Mouse (Mus musculus): ENCODE measurements around the gene Col1a2. TPM values are rescaled to one million over a fixed set of nuclear protein-coding genes. Genes with fewer than 3 reads are reported as not detected.

The Col1a2 gene
- 10 to 100 TPM; 54.7 to 63.2 TPM for total RNA-seq (2021)
- long read RNA-seq, experiment 1, partial matches to known transcripts: 8 of 11 reads
- long read RNA-seq, experiment 1, other reads (novel, unspliced or antisense): 3 of 11 reads
- long read RNA-seq, experiment 2, partial matches to known transcripts: 11 of 11 reads
- long read RNA-seq, experiment 2, other reads (novel, unspliced or antisense): 0 of 11 reads

- no peak for DNase-seq
Measured at GRCm38 (mm10) chr6:4504603-4505131, at the start of gene Col1a2. TSS of gene Col1a2 (plus strand) at chr6:4504814.

DNA sequence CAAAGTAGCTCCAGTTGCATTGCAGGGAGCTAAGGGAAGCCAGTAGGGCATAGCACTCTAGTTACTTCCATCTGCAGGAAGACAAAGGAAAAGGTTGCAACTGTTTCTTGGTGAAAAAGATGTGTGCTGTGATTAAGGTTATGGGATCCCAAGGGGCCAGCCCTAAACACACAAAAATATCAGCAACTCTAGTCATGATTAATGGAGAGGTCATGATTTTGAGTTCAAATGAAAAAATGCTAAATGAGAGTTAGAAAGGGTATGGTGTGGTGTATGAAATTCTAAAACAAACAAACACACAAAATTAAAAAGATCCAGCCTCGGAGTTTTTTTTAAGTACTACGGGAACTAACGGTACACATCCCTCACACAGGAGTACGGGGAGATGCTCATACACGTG lies 49.1 kb upstream of the Col1a2 start:
- no peak for DNase-seq

- DNase-seq: peak; percentile 9 to 30
Measured at GRCm38 (mm10) chr6:4455961-4456617, 48.5 kb upstream of the Col1a2 start.

DNA sequence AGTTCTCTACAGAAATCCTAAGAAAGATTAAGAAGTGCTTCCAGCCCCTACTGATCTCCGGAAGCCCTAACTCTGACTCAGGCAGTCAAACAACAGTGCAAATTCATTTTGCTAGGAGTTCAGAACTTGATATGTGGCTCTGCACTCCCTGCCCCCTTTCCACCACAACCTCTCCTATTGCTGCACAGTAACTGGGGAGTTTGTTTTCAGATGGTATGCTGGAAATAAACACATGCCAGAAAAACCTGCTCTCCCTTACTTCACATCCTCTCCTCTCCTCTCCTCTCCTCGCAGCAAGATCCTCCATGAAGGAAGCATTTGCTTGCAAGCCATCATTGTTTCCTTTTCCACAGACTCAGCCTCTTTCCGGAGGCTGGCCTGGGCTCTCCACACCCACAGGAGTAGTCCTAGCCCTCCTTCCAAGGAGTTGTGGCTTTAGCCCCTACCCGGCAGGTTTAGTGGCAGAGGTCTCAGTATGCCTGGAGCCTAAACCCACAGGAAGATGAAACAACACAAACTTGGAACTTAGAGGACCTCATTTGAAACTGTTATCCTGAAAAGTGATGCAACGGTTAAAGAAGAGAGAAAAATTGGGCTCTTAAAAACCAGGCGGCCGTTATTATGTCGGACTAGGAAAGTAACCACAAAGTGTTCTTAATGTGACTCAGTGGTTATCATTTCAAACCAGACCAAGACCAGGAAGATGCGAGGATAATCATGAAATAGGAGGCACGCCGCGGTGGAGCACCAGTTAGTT lies 47.7 kb upstream of the Col1a2 start:
- DNase-seq: peak; percentile 45 to 60

DNA sequence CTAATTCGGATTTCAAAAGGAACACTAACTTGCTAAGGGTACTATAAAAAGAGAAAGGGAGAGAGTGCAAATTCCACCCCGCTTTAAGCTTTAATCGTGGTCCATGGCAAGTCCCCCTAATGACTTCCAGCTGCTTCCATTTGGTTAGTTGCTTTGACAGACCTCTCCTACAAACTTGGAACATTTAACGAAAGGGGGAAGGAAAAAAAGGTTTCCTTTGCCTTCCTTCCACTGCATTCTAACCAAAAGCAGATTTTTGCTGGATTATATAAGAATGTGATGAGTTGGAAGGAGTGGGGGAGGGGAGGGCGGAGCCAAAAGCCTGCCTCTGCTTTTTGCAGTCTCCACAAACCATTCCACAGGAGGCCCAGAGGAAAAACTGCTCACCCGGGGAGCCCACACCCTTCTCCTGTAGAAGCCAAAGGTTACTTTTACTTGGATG lies 47.0 kb upstream of the Col1a2 start:
- DNase-seq: peak; percentile 59 to 75

- DNase-seq: no peak
Measured at GRCm38 (mm10) chr6:4465320-4465719, 39.3 kb upstream of the Col1a2 start.

- DNase-seq: no peak
Measured at GRCm38 (mm10) chr6:4483577-4483936, 21.1 kb upstream of the Col1a2 start.

DNA sequence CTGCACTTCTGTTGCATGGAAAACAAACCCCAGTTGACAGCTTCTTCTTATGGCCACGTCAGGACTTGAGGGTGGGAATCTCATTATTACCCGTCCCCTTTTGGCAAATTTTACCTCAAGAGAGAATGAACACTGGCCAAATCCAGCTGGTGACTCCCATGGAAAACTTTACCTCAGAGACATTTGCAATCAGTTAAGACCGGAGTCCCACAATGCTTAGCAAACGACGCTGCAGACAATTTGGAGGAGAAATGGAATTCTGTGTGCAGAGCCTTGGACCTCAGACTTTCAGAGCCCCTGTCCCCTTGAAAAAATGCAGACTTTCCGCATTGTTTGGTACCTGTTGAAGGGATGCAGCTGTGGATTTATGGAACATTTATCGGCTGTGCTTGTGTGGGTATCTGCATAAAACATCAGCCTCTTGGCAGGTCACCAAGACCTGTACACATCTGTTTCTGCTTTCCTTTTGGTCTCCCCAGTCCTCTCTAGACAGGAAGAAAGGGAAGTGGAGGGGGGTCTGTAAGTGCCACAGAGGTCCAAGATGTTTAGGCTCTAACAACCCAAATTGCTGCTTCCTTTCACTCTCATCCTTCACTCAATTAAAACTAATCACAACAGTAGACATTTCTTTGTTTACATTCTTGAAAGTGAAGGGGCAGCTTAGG lies 20.5 kb upstream of the Col1a2 start:
- peak; percentile 50 to 65 for DNase-seq

DNA sequence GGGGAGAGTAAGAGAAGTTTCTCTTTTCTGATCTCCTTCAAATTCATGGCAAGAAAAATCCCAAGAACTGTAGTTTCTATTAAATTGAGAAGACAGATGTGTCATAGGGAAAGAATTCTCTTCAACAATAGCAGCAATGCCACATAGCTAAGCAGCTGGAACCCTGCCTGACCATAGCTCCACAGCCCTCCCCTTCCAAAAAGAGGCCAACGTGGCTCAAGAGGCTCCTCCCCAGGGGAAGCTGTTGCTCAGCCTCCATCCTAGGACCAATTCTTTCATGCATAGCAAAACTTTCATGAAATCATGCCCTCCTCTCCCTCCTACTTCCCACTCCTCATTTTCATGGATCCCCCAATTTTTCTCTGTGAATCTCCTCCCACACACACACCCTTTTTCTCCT lies 16.3 kb upstream of the Col1a2 start:
- DNase-seq: peak; percentile 76 to 84

GRCm38 (mm10) chr6:4488966-4489365 lies 15.6 kb upstream of the Col1a2 start:
- no peak for DNase-seq

DNA sequence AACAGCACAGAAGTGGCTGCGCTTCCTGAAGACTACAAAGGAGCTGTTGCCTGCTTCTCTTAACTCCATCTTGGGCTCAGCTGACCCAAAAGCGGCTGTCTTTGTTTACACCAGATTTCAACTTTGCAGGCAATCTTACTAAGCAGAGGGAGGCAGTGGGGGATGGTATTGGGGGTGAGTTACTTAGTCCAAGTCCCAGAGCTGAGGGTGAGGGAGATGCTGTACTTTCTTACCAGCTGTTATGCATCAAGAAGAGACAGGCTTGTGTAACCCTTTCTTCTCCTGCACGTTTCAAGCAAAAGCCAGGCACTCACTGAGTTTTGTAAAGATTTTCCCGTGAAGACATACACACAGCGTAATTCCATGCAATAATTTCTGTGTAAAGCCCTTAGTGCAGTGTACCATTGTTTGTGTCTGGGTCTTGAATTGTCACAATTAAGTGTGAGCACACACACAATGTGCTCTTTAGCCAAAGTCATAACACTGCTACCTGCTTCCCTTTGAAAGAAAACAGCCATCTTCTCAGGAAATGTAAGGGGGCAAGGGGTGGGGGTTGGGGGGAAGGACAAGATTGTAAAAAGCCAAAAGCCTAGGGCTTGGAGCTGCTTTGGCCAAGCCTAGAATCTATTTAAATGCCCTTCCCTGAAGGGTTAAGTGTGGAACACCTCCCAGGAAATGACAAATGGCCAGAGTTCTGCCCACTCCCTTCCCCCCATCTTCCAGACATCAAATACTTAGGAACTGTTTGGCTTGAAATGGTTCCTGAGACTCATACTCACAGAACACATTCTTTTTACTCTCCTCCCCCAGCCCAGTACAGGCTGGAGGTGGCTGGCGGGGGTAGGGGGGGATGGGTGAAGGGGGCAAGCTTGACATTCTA lies 15.0 kb upstream of the Col1a2 start:
- DNase-seq: peak; percentile 79 to 87

GRCm38 (mm10) chr6:4493666-4494065 lies 10.9 kb upstream of the Col1a2 start:
- no peak for DNase-seq

GRCm38 (mm10) chr6:4496428-4496827 lies 8.2 kb upstream of the Col1a2 start:
- DNase-seq: no peak

DNA sequence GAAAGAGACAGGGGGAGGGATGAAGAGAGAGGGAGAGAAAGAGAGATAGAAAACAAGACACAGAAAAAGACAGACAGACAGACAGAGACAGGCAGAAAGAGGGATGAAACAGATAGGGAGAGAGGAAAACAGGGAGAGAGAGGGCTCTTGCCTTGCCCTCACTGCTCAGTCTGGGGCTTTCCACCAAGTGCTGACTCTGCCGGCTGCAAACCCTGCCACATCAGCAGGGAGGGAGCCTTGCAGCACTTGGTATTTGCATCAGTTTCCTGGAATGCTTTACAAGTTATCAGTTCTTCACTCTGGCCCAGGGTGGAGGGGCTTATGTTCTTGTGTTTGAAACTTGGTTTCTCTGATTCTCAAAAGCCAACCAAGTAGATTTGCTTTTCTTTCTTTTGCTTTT lies 1.5 kb upstream of the Col1a2 start:
- DNase-seq: peak in 1 of 2 experiments; percentile 38

DNA sequence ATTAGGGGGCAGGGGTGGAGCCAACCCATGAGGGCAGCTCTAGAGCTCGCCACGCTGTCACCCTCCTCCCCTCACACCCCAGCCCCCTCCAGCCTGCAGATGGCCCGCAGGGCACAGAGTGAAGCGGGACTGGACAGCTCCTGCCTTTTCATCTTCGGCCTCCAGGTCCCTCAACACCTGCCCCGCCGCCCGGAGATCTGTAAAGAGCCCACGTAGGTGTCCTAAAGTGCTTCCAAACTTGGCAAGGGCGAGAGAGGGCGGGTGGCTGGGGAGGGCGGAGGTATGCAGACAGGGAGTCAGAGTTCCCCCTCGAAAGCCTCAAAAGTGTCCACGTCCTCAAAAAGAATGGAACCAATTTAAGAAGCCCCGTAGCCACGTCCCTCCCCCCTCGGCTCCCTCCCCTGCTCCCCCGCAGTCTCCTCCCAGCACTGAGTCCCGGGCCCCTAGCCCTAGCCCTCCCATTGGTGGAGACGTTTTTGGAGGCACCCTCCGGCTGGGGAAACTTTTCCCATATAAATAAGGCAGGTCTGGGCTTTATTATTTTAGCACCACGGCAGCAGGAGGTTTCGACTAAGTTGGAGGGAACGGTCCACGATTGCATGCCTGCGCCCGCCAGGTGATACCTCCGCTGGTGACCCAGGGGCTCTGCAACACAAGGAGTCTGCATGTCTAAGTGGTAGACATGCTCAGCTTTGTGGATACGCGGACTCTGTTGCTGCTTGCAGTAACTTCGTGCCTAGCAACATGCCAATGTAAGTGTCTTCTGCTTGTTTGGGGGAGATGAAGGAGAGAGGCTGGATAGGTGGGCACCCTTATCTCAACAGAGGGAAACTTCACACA lies 764 bp downstream of the Col1a2 start:
- DNase-seq: peak; percentile 76 to 84

- DNase-seq: peak; percentile 55 to 75
Measured at GRCm38 (mm10) chr6:4506106-4506505, 1.5 kb downstream of the Col1a2 start.

DNA sequence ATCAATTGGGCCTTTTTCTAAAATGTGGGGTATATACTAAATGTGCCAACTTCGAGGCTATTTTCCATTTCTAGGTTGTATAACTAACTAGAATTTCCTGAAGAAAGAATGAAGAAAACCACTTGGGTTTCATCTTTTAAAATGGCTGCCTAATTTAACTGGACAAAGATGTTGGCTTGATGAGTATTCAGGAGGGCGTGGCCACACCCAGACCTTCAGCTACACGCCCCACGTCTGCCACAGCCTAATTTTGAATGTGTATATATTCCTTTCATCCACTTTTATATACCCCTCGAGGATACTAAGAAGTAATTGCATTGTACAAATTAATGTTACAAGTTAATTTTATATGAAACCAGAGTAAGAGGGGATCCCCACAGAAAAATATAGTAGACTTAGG lies 2.2 kb downstream of the Col1a2 start:
- no peak for DNase-seq

DNA sequence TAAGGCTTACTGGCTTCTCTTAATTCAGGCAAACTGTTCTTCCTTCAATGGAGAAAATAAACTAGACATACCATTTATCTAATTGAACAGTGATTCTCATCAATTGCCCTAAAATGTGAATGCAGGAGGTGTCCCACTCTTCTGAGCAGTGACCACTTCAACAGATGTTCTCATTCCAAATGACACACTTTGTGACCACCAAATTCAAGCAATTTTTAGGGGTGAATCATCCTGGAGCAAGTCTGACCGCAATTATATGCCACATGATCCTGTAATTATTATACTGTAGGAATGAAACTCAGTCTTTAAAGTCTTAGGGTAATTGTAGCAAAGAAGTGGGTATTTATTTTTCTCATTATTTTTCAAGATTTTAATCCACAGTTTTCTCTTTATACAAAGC lies 2.7 kb downstream of the Col1a2 start:
- DNase-seq: no peak

DNA sequence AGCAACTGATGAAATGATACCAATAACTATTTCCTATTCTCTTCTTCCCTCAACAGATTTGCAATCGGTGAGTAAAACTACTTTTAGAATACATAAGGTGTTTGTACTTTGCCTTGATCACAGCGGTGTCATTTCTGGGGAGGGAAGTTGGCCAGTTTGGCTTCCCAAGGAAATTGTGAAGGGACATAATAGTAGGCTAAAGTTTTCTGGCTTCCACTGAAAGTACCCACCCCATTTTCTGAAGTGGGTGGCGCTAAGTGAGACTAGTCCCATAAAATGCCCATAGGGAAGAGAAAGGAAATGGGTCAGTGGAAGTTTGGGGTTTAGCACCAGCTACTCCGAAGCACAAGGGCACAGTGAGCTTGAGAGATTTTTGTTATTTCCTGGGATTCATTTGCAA lies 3.7 kb downstream of the Col1a2 start:
- DNase-seq: no peak

GRCm38 (mm10) chr6:4509395-4509794 lies 4.8 kb downstream of the Col1a2 start:
- no peak for DNase-seq

DNA sequence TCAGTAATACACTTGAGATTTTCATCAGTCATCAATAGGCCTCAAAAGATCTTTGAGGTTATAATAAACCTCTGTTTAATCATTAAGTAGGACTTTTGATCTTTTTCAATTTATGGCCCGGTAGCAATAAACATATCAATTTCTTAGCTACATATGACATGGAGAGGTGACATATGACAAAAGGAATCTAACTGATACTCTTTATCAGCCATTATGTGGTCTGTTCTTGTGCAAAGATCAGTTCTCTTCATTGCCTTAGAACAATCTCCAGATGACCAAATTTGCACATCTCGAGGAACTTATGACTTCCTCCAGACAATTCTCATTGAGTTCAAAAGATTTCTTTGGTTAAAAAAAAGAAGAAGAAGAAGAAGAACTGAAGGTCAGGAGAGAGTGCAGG lies 10.1 kb downstream of the Col1a2 start:
- DNase-seq: no peak
